Comparison of ENCODE assay signal across 8 mouse cellular contexts in genomic region chrX:38189552-38190457, GRCm38 (mm10). TPM values are rescaled to one million over a fixed set of nuclear protein-coding genes. Genes with fewer than 3 reads are reported as not detected.
A peak's percentile ranks its signal among the peaks of the same experiment; 100 is the strongest.
DNase-seq lines count a peak whose midpoint lies in the region; ATAC-seq lines count a peak whose summit lies in the region.

TSS of gene Zbtb33 (plus strand) at chrX:38189793.

- 19% methylated on average over 69 of the region's 72 CpGs for WGBS in hindbrain, embryonic 14.5 days

- peak; percentile 96 for ATAC-seq in hindbrain, embryonic 14.5 days (ENCODE audit: low FRiP score)

- peak within 1 kb of the TSS; percentile 79 for H3K27ac ChIP-seq in hindbrain, embryonic 14.5 days

- peaks cover 10% of the 10 kb centered on the region for H3K36me3 ChIP-seq in hindbrain, embryonic 14.5 days (replicated peaks; ENCODE audit: control insufficient read depth, insufficient read depth)

- H3K4me3 ChIP-seq in hindbrain, embryonic 14.5 days (replicated peaks; ENCODE audit: low read length), result peak within 1 kb of the TSS; percentile 59

- H3K9me3 ChIP-seq in hindbrain, embryonic 14.5 days (ENCODE audit: control insufficient read depth, low read length), result no peaks in the 10 kb centered on the region

- peak within 1 kb of the TSS; percentile 72 for H3K9ac ChIP-seq in hindbrain, embryonic 14.5 days

- no peaks in the 10 kb centered on the region for H3K27me3 ChIP-seq in hindbrain, embryonic 14.5 days (ENCODE audit: control insufficient read depth, insufficient read depth, low read length)

- H3K4me1 ChIP-seq in hindbrain, embryonic 14.5 days (replicated peaks; ENCODE audit: control insufficient read depth, insufficient read depth, low read length), result peaks cover 4% of the 10 kb centered on the region; the same call in 1 of the 2 replicates

- DNase-seq in T-cell, adult 2 months (ENCODE audit: low spot score), result peak; percentile 87
- peak; percentile 89 to 95 for DNase-seq in cerebellum, postnatal 25 days
- peak; percentile 65 to 74 for DNase-seq in frontal cortex, postnatal 25 days (ENCODE audit: low spot score in 2 of 2)
- peak; percentile 91 for DNase-seq in hindbrain, embryonic 14.5 days (ENCODE audit: low spot score)
- peak; percentile 80 to 86 for DNase-seq in layer of hippocampus, postnatal 36 days
- DNase-seq in lung, postnatal 25 days (ENCODE audit: low spot score), result peak; percentile 88
- DNase-seq in retina, adult 2 months (ENCODE audit: low read depth, low spot score), result peak; percentile 66
- peak; percentile 90 for DNase-seq in thymus, postnatal 25 days

- H3K4me2 ChIP-seq in hindbrain, embryonic 14.5 days (replicated peaks), result peak within 1 kb of the TSS; percentile 72

RNA-seq across cellular contexts. Expression of gene Zbtb33, which starts in this region (rescaled TPM):
- 6.6 and 7.7 TPM in 2 replicates for polyA plus RNA-seq in hindbrain, embryonic 14.5 days (2014; fragmentation: Nextera tagmentation; extraction: Ambion mirVana)
- total RNA-seq in layer of hippocampus, postnatal 36 days (2021), result 10 to 100 TPM; 24.0 to 25.8 TPM

Comparison
In these comparisons a context has a peak if more than half of its experiments do, and no peak if none do; other contexts are left out.
1. Peak in every context shown above with its lines: DNase-seq, ATAC-seq, H3K4me3 ChIP-seq and H3K27ac ChIP-seq.